Mouse (Mus musculus) stomach, embryonic 15.5 days (tissue): ENCODE data around the gene Lyrm9. TPM values are rescaled to one million over a fixed set of nuclear protein-coding genes. Genes with fewer than 3 reads are reported as not detected.

Experiments
- polyA plus RNA-seq: library from polyadenylated mRNA; unstranded; fragments of >200 nt; fragmentation: Nextera tagmentation; extraction: Ambion mirVana; gene quantifications from 2 replicates; pipeline ENCODE4 v1.2.1, GENCODE M21; 2015

Gene Lyrm9
- polyA plus RNA-seq, 1 experiment from 2014 or later, result 18.3 TPM

Other genes starting within 250 kb of the Lyrm9 start
- gene Nlk, start 129.2 kb upstream of the Lyrm9 start, polyA plus RNA-seq, result 9.2 and 11.8 TPM in 2 replicates
- 36.9 and 39.3 TPM in 2 replicates for gene Ccnq, start 74.9 kb upstream of the Lyrm9 start, polyA plus RNA-seq
- 1.3 and 1.4 TPM in 2 replicates for gene Nos2, start 94.2 kb downstream of the Lyrm9 start, polyA plus RNA-seq
- 64.1 and 65.1 TPM in 2 replicates for gene Lgals9, start 158.4 kb downstream of the Lyrm9 start, polyA plus RNA-seq